In the genomic region with DNA sequence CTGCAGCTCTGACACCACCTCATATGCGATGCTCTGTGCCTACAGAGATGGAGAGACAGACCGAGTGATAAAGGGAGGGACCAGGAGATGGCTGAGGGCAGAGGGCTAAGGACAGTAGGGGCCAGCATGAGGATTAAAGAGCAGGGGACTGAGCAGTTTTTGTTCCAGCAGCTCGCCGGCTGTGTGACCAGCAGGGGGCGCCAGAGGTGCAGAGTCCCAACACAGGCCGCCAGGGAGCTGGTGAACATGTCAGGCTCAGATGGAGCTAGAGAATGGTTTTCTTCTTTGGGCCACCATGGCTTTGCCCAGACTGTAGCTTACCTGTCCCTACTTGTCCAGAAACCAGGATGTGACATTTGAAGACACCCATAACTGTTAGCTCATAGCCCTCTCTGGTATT, we compare ENCODE assay signal across 8 mouse cellular contexts. TPM values are rescaled to one million over a fixed set of nuclear protein-coding genes. Genes with fewer than 3 reads are reported as not detected.
DNase-seq lines count a peak whose midpoint lies in the region; ATAC-seq and TF ChIP-seq lines count a peak whose summit lies in the region.

No protein-coding gene starts in this region.

- H3K36me3 ChIP-seq in kidney, embryonic 14.5 days (ENCODE audit: control insufficient read depth, insufficient read depth, low read length): no peaks in the 10 kb centered on the region
- no peaks in the 10 kb centered on the region for H3K36me3 ChIP-seq in liver, embryonic 16.5 days (ENCODE audit: control insufficient read depth, insufficient read depth)
- 0 out of 2 replicates have a peak, but pooled peaks cover 7% of the 10 kb centered on the region for H3K36me3 ChIP-seq in neural tube, embryonic 13.5 days
- no peaks in the 10 kb centered on the region for H3K36me3 ChIP-seq in testis, adult 2 months (ENCODE audit: control insufficient read depth, insufficient read depth, low read length)

- no peak overlapping the region for H3K4me2 ChIP-seq in kidney, embryonic 14.5 days (replicated peaks; ENCODE audit: low read depth, low read length)
- peak overlapping the region; percentile 85 for H3K4me2 ChIP-seq in liver, embryonic 16.5 days (ENCODE audit: low read depth, low read length)
- H3K4me2 ChIP-seq in neural tube, embryonic 13.5 days: no peak overlapping the region

- peak; percentile 92 for DNase-seq in kidney, adult 18-20 months
- peak; percentile 95 to 96 for DNase-seq in cerebellum, postnatal 10 days
- peak; percentile 97 for DNase-seq in gastrocnemius, postnatal 10 days
- peak; percentile 96 for DNase-seq in kidney, postnatal 4 days

- under 1% methylated on average over 6 of the region's 6 CpGs for WGBS in kidney, embryonic 14.5 days
- WGBS in liver, embryonic 16.5 days (ENCODE audit: insufficient replicate concordance): 2% methylated on average over 6 of the region's 6 CpGs
- 6% methylated on average over 6 of the region's 6 CpGs for WGBS in neural tube, embryonic 13.5 days

- H3K27me3 ChIP-seq in kidney, embryonic 14.5 days (ENCODE audit: control insufficient read depth, insufficient read depth, low read length): no peaks in the 10 kb centered on the region
- H3K27me3 ChIP-seq in liver, embryonic 16.5 days (ENCODE audit: control insufficient read depth, insufficient read depth, low read depth, low read length): peaks cover 8% of the 10 kb centered on the region; the same call in 1 of the 2 replicates
- 0 out of 2 replicates have a peak, but pooled peaks cover 2% of the 10 kb centered on the region for H3K27me3 ChIP-seq in neural tube, embryonic 13.5 days
- no peaks in the 10 kb centered on the region for H3K27me3 ChIP-seq in testis, adult 2 months (ENCODE audit: control insufficient read depth, insufficient read depth, low read length)

- TF ChIP-seq POLR2A in testis, adult 2 months (IDR thresholded peaks at IDR 0.05; ENCODE audit: control insufficient read depth, low read depth, low read length): no peak

- no peaks in the 10 kb centered on the region; the same call in 1 of the 2 replicates for H3K4me1 ChIP-seq in kidney, embryonic 14.5 days (ENCODE audit: control insufficient read depth, insufficient read depth, low read length)
- H3K4me1 ChIP-seq in liver, embryonic 16.5 days (ENCODE audit: control insufficient read depth, low read depth, low read length): peaks cover 58% of the 10 kb centered on the region
- peaks cover 17% of the 10 kb centered on the region for H3K4me1 ChIP-seq in neural tube, embryonic 13.5 days (replicated peaks)
- H3K4me1 ChIP-seq in testis, adult 2 months (ENCODE audit: control insufficient read depth, insufficient read depth, low read length): peaks cover 10% of the 10 kb centered on the region

- ATAC-seq in kidney, embryonic 14.5 days (ENCODE audit: low FRiP score, low TSS enrichment): no peak
- no peak for ATAC-seq in liver, embryonic 16.5 days (ENCODE audit: low read depth)
- no peak for ATAC-seq in neural tube, embryonic 13.5 days (ENCODE audit: low read depth)

- no peak overlapping the region for H3K27ac ChIP-seq in kidney, embryonic 14.5 days (ENCODE audit: low read depth, low read length)
- peak overlapping the region; percentile 97 for H3K27ac ChIP-seq in liver, embryonic 16.5 days (ENCODE audit: low read length)
- no peak overlapping the region for H3K27ac ChIP-seq in neural tube, embryonic 13.5 days (replicated peaks)
- no peak overlapping the region for H3K27ac ChIP-seq in testis, adult 2 months (ENCODE audit: control insufficient read depth, insufficient read depth, low read depth, low read length)

- no peak overlapping the region for H3K9ac ChIP-seq in kidney, embryonic 14.5 days (ENCODE audit: low read depth, low read length)
- H3K9ac ChIP-seq in liver, embryonic 16.5 days (ENCODE audit: low read depth, low read length): peak overlapping the region; percentile 91
- 0 out of 2 replicates have a peak overlapping the region, but pooled peaks have one; percentile 17 for H3K9ac ChIP-seq in neural tube, embryonic 13.5 days

- H3K9me3 ChIP-seq in kidney, embryonic 14.5 days (ENCODE audit: control insufficient read depth, low read length): no peaks in the 10 kb centered on the region
- H3K9me3 ChIP-seq in liver, embryonic 16.5 days (replicated peaks; ENCODE audit: control insufficient read depth, low read length): no peaks in the 10 kb centered on the region
- H3K9me3 ChIP-seq in neural tube, embryonic 13.5 days: no peaks in the 10 kb centered on the region

- TF ChIP-seq CTCF in testis, adult 2 months (IDR thresholded peaks at IDR 0.05; ENCODE audit: control insufficient read depth, insufficient read depth, insufficient replicate concordance, low read depth, low read length): peak; percentile 86

- no peak overlapping the region for H3K4me3 ChIP-seq in kidney, embryonic 14.5 days (ENCODE audit: low read length)
- H3K4me3 ChIP-seq in liver, embryonic 16.5 days (ENCODE audit: low read depth, low read length): no peak overlapping the region
- H3K4me3 ChIP-seq in neural tube, embryonic 13.5 days: no peak overlapping the region
- H3K4me3 ChIP-seq in testis, adult 2 months (ENCODE audit: control insufficient read depth, low read depth, low read length): no peak overlapping the region

RNA-seq across cellular contexts. Expression of a gene that starts 5.0 kb away (rescaled TPM):
- 4.7 and 5.7 TPM in 2 replicates for polyA plus RNA-seq in kidney, embryonic 14.5 days (2014; fragmentation: Nextera tagmentation; extraction: Ambion mirVana)
- total RNA-seq in gastrocnemius, postnatal 10 days (2021): 10 to 100 TPM in 1 of 2 experiments, 1 to 10 TPM in 1; 4.3 to 27.1 TPM
- 11.6 and 13.5 TPM in 2 replicates for polyA plus RNA-seq in liver, embryonic 16.5 days (2015; fragmentation: Nextera tagmentation; extraction: Ambion mirVana)
- 7.8 TPM in 2 replicates for polyA plus RNA-seq in neural tube, embryonic 13.5 days (2015; fragmentation: Nextera tagmentation; extraction: Ambion mirVana)
- 17.1 and 19.4 TPM in 2 replicates for polyA plus RNA-seq in testis, adult 2 months (2012; rRNA removed)

RNA-seq across cellular contexts. Expression of a gene that starts 18.5 kb away (rescaled TPM):
- 2.5 and 2.6 TPM in 2 replicates for polyA plus RNA-seq in kidney, embryonic 14.5 days (2014; fragmentation: Nextera tagmentation; extraction: Ambion mirVana)
- total RNA-seq in gastrocnemius, postnatal 10 days (2021): 1 to 10 TPM; 3.7 to 3.8 TPM
- polyA plus RNA-seq in liver, embryonic 16.5 days (2015; fragmentation: Nextera tagmentation; extraction: Ambion mirVana): 0.20 and 0.46 TPM in 2 replicates
- 17.5 and 17.9 TPM in 2 replicates for polyA plus RNA-seq in neural tube, embryonic 13.5 days (2015; fragmentation: Nextera tagmentation; extraction: Ambion mirVana)
- 0.72 and 1.5 TPM in 2 replicates for polyA plus RNA-seq in testis, adult 2 months (2012; rRNA removed)

RNA-seq across cellular contexts. Expression of a gene that starts 29.2 kb away (rescaled TPM):
- 117 and 142 TPM in 2 replicates for polyA plus RNA-seq in kidney, embryonic 14.5 days (2014; fragmentation: Nextera tagmentation; extraction: Ambion mirVana)
- total RNA-seq in gastrocnemius, postnatal 10 days (2021): 10 to 100 TPM; 42.8 to 45.0 TPM
- polyA plus RNA-seq in liver, embryonic 16.5 days (2015; fragmentation: Nextera tagmentation; extraction: Ambion mirVana): 42.5 and 43.1 TPM in 2 replicates
- 148 and 156 TPM in 2 replicates for polyA plus RNA-seq in neural tube, embryonic 13.5 days (2015; fragmentation: Nextera tagmentation; extraction: Ambion mirVana)
- 51.3 and 65.9 TPM in 2 replicates for polyA plus RNA-seq in testis, adult 2 months (2012; rRNA removed)

RNA-seq across cellular contexts. Expression of a gene that starts 36.3 kb away (rescaled TPM):
- polyA plus RNA-seq in kidney, embryonic 14.5 days (2014; fragmentation: Nextera tagmentation; extraction: Ambion mirVana): not detected in 2 replicates
- total RNA-seq in gastrocnemius, postnatal 10 days (2021): under 1 TPM; 0.16 to 0.23 TPM
- polyA plus RNA-seq in liver, embryonic 16.5 days (2015; fragmentation: Nextera tagmentation; extraction: Ambion mirVana): 0.06 and 0.35 TPM in 2 replicates
- not detected in 2 replicates for polyA plus RNA-seq in neural tube, embryonic 13.5 days (2015; fragmentation: Nextera tagmentation; extraction: Ambion mirVana)
- polyA plus RNA-seq in testis, adult 2 months (2012; rRNA removed): 0.25 and 0.40 TPM in 2 replicates

RNA-seq across cellular contexts. Expression of a gene that starts 39.7 kb away (rescaled TPM):
- 13.4 and 17.2 TPM in 2 replicates for polyA plus RNA-seq in kidney, embryonic 14.5 days (2014; fragmentation: Nextera tagmentation; extraction: Ambion mirVana)
- 1 to 10 TPM; 7.2 to 8.9 TPM for total RNA-seq in gastrocnemius, postnatal 10 days (2021)
- polyA plus RNA-seq in liver, embryonic 16.5 days (2015; fragmentation: Nextera tagmentation; extraction: Ambion mirVana): 7.5 and 9.0 TPM in 2 replicates
- 15.8 and 17.6 TPM in 2 replicates for polyA plus RNA-seq in neural tube, embryonic 13.5 days (2015; fragmentation: Nextera tagmentation; extraction: Ambion mirVana)
- polyA plus RNA-seq in testis, adult 2 months (2012; rRNA removed): 11.0 and 13.1 TPM in 2 replicates
